12 mouse cellular contexts compared by ENCODE assay signal in genomic region chr12:59791473-59791872, GRCm38 (mm10).
A peak's percentile ranks its signal among the peaks of the same experiment; 100 is the strongest.
DNase-seq lines count a peak whose midpoint lies in the region; ATAC-seq and TF ChIP-seq lines count a peak whose summit lies in the region.
"Had no signal": no experiment of that assay in that cellular context is flagged by ENCODE, and none has a peak within 500 bp of the region (broad histone marks: within the 10 kb centered on the region; RNA-seq: fewer than 3 reads in every experiment).

No protein-coding gene starts in this region.

- WGBS in midbrain, postnatal 0 days: 61% methylated on average over 4 of the region's 4 CpGs
- 55% methylated on average over 3 of the region's 4 CpGs for WGBS in midbrain, embryonic 16.5 days

- no peaks in the 10 kb centered on the region for H3K9me3 ChIP-seq in midbrain, postnatal 0 days (ENCODE audit: low read length)
- no peaks in the 10 kb centered on the region for H3K9me3 ChIP-seq in midbrain, embryonic 16.5 days (replicated peaks; ENCODE audit: control insufficient read depth, low read length, poor library complexity, severe bottlenecking)
- H3K9me3 ChIP-seq: neural tube, embryonic 13.5 days had no signal

- peak; percentile 9 for DNase-seq in heart, postnatal 4 days
- no peak for DNase-seq in heart, adult 11 months
- no peak for DNase-seq in midbrain, postnatal 0 days (ENCODE audit: low spot score)
- DNase-seq in c-Kit-positive CD71-negative TER-119-negative erythroid progenitor cells, embryonic 14.5 days (ENCODE audit: low read depth): peak; percentile 1
- DNase-seq in right cerebral cortex, adult 18-20 months: no peak
- no peak for DNase-seq in urinary bladder, postnatal 25 days (ENCODE audit: low spot score)
- no peak for DNase-seq in urinary bladder, adult 18-20 months (ENCODE audit: low spot score in 2 of 2)
- DNase-seq: cerebellum, adult 9-10 months; lung, postnatal 36 days had no signal

- no peak overlapping the region for H3K4me2 ChIP-seq in midbrain, postnatal 0 days (ENCODE audit: low read depth, low read length, poor library complexity, severe bottlenecking)
- H3K4me2 ChIP-seq in midbrain, embryonic 16.5 days (ENCODE audit: low read length): no peak overlapping the region
- H3K4me2 ChIP-seq: neural tube, embryonic 13.5 days had no signal

- TF ChIP-seq CTCF in midbrain, postnatal 0 days (IDR thresholded peaks at IDR 0.05): peak; percentile 40

- no peak overlapping the region for H3K9ac ChIP-seq in midbrain, postnatal 0 days (replicated peaks; ENCODE audit: low read length, poor library complexity, severe bottlenecking)
- no peak overlapping the region for H3K9ac ChIP-seq in midbrain, embryonic 16.5 days (ENCODE audit: low read depth, low read length)
- H3K9ac ChIP-seq: neural tube, embryonic 13.5 days had no signal

- no peak for ATAC-seq in midbrain, postnatal 0 days (ENCODE audit: low FRiP score)
- ATAC-seq in midbrain, embryonic 16.5 days: no peak
- ATAC-seq: forebrain, embryonic 14.5 days had no signal

- no peak overlapping the region for H3K4me3 ChIP-seq in midbrain, postnatal 0 days (ENCODE audit: low read depth, low read length)
- no peak overlapping the region for H3K4me3 ChIP-seq in midbrain, embryonic 16.5 days (ENCODE audit: low read depth, low read length)
- H3K4me3 ChIP-seq: neural tube, embryonic 13.5 days had no signal

- H3K36me3 ChIP-seq in midbrain, postnatal 0 days (ENCODE audit: insufficient read depth, low read length): no peaks in the 10 kb centered on the region
- no peaks in the 10 kb centered on the region for H3K36me3 ChIP-seq in midbrain, embryonic 16.5 days (ENCODE audit: control insufficient read depth, insufficient read depth, low read length)
- H3K36me3 ChIP-seq: neural tube, embryonic 13.5 days had no signal

- H3K27me3 ChIP-seq in midbrain, postnatal 0 days (ENCODE audit: insufficient read depth, low read length): no peaks in the 10 kb centered on the region
- no peaks in the 10 kb centered on the region for H3K27me3 ChIP-seq in midbrain, embryonic 16.5 days (ENCODE audit: control insufficient read depth, insufficient read depth, low read depth, low read length)
- H3K27me3 ChIP-seq: neural tube, embryonic 13.5 days had no signal

- H3K4me1 ChIP-seq in midbrain, postnatal 0 days (ENCODE audit: insufficient read depth, low read length): no peaks in the 10 kb centered on the region
- H3K4me1 ChIP-seq in midbrain, embryonic 16.5 days (ENCODE audit: control insufficient read depth, insufficient read depth, low read length): no peaks in the 10 kb centered on the region
- H3K4me1 ChIP-seq: neural tube, embryonic 13.5 days had no signal

- no peak overlapping the region for H3K27ac ChIP-seq in midbrain, postnatal 0 days (ENCODE audit: low read depth, low read length)
- H3K27ac ChIP-seq in midbrain, embryonic 16.5 days (ENCODE audit: low read length): no peak overlapping the region
- H3K27ac ChIP-seq: neural tube, embryonic 13.5 days had no signal

Comparison
In these comparisons a context has a peak if more than half of its experiments do, and no peak if none do; other contexts are left out.
1. DNase-seq: peak in heart, postnatal 4 days (single experiment) and c-Kit-positive CD71-negative TER-119-negative erythroid progenitor cells, embryonic 14.5 days (single experiment); none in heart, adult 11 months (single experiment), midbrain, postnatal 0 days (single experiment), right cerebral cortex, adult 18-20 months (single experiment), urinary bladder, postnatal 25 days (single experiment) and urinary bladder, adult 18-20 months (0 of 2).